Mouse (Mus musculus) ES-Bruce4 (cell line): ENCODE data around the gene Slc9a9. TPM values are rescaled to one million over a fixed set of nuclear protein-coding genes. Genes with fewer than 3 reads are reported as not detected.

Experiments used
- H3K27ac ChIP-seq: 2 replicates; pipeline ENCODE4 v1.5.1; 2012; ENCODE audit warnings: low read length, inconsistent platforms; ENCODE audit not compliant: insufficient read depth
- H3K27me3 ChIP-seq: 2 replicates; pipeline ENCODE4 v1.6.1; 2012; ENCODE audit warnings: mild to moderate bottlenecking, low read length, inconsistent platforms; ENCODE audit not compliant: control insufficient read depth, poor library complexity, insufficient read depth, severe bottlenecking
- H3K36me3 ChIP-seq: 2 replicates; pipeline ENCODE4 v1.6.1; 2012; ENCODE audit warnings: inconsistent platforms, mild to moderate bottlenecking, low read length, moderate library complexity; ENCODE audit not compliant: control insufficient read depth, poor library complexity, insufficient read depth, severe bottlenecking
- H3K4me1 ChIP-seq: one replicate; pipeline ENCODE4 v1.8.1; 2011; ENCODE audit warnings: low read length; ENCODE audit not compliant: control insufficient read depth, insufficient read depth
- H3K4me3 ChIP-seq: 2 replicates; pipeline ENCODE4 v1.5.1; 2011; ENCODE audit warnings: low read depth, mild to moderate bottlenecking, low read length
- H3K9ac ChIP-seq: 2 replicates; pipeline ENCODE4 v1.6.1; 2012; ENCODE audit warnings: low read depth, mild to moderate bottlenecking, inconsistent platforms; ENCODE audit not compliant: poor library complexity, severe bottlenecking
- H3K9me3 ChIP-seq: replicated peaks from 2 replicates; pipeline ENCODE4 v1.6.1; 2012; ENCODE audit warnings: mild to moderate bottlenecking, low read length, inconsistent platforms; ENCODE audit not compliant: control insufficient read depth, poor library complexity, insufficient read depth, severe bottlenecking
- CTCF ChIP-seq: IDR thresholded peaks from one replicate; pipeline ENCODE4 v1.8.1; 2011; ENCODE audit warnings: low read depth, low read length
- EP300 ChIP-seq: IDR thresholded peaks from 2 replicates; pipeline ENCODE4 v1.6.1; 2011; ENCODE audit warnings: low read depth, low read length; ENCODE audit not compliant: insufficient read depth
- POLR2A ChIP-seq: IDR thresholded peaks from one replicate; pipeline ENCODE4 v1.8.1; 2011; ENCODE audit warnings: low read length; ENCODE audit not compliant: insufficient read depth
- polyA plus RNA-seq: library from polyadenylated mRNA; stranded (reverse); fragments of >200 nt; gene quantifications from 2 replicates; pipeline ENCODE4 v1.2.4, GENCODE M21; 2011; ENCODE audit warnings: low read depth; ENCODE audit not compliant: missing spikeins, insufficient read depth, insufficient read length

The Slc9a9 gene
- polyA plus RNA-seq, 1 experiment: not detected

GRCm38 (mm10) chr9:94768114-94768513 is 98.4 kb downstream of the Slc9a9 start:
- no peaks in the 10 kb centered on the region for H3K27me3 ChIP-seq
- H3K4me1 ChIP-seq: no peaks in the 10 kb centered on the region
- no peak overlapping the region for H3K9ac ChIP-seq
- no peak for TF ChIP-seq CTCF
- no peak for TF ChIP-seq EP300
- no peak for TF ChIP-seq POLR2A
- H3K9me3 ChIP-seq: no peaks in the 10 kb centered on the region
- H3K4me3 ChIP-seq: no peak overlapping the region
- no peaks in the 10 kb centered on the region for H3K36me3 ChIP-seq
- no peak overlapping the region for H3K27ac ChIP-seq

GRCm38 (mm10) chr9:94768524-94768923 is 98.8 kb downstream of the Slc9a9 start:
- TF ChIP-seq CTCF: no peak
- no peak for TF ChIP-seq EP300
- no peak for TF ChIP-seq POLR2A
- Histone ChIP-seq H3K36me3 (no peaks in the 10 kb centered on the region), H3K4me3 (no peak overlapping the region), H3K4me1 (no peaks in the 10 kb centered on the region), H3K9ac (no peak overlapping the region), H3K9me3 (no peaks in the 10 kb centered on the region), H3K27ac (no peak overlapping the region), H3K27me3 (no peaks in the 10 kb centered on the region)

- Histone ChIP-seq H3K27me3 (no peaks in the 10 kb centered on the region), H3K9me3 (no peaks in the 10 kb centered on the region), H3K27ac (no peak overlapping the region)
Measured at GRCm38 (mm10) chr9:94773357-94773756, 103.6 kb downstream of the Slc9a9 start.

GRCm38 (mm10) chr9:94788261-94788660 is 118.6 kb downstream of the Slc9a9 start:
- Histone ChIP-seq H3K4me1 (no peaks in the 10 kb centered on the region), H3K9ac (no peak overlapping the region), H3K27me3 (no peaks in the 10 kb centered on the region), H3K27ac (no peak overlapping the region), H3K36me3 (no peaks in the 10 kb centered on the region), H3K9me3 (no peaks in the 10 kb centered on the region), H3K4me3 (no peak overlapping the region)
- TF ChIP-seq POLR2A: no peak
- TF ChIP-seq EP300: no peak
- TF ChIP-seq CTCF: no peak

More at GRCm38 (mm10) chr9:94773357-94773756, 103.6 kb downstream of the Slc9a9 start:
- H3K4me1 ChIP-seq: no peaks in the 10 kb centered on the region
- no peak for TF ChIP-seq CTCF
- TF ChIP-seq POLR2A: no peak
- H3K9ac ChIP-seq: no peak overlapping the region
- no peak overlapping the region for H3K4me3 ChIP-seq
- H3K36me3 ChIP-seq: no peaks in the 10 kb centered on the region

- H3K9ac ChIP-seq: no peak overlapping the region
- no peaks in the 10 kb centered on the region for H3K36me3 ChIP-seq
- no peak overlapping the region for H3K27ac ChIP-seq
- no peak overlapping the region for H3K4me3 ChIP-seq
- H3K4me1 ChIP-seq: no peaks in the 10 kb centered on the region
- H3K27me3 ChIP-seq: no peaks in the 10 kb centered on the region
- H3K9me3 ChIP-seq: no peaks in the 10 kb centered on the region
- TF ChIP-seq CTCF: no peak
- no peak for TF ChIP-seq EP300
- TF ChIP-seq POLR2A: no peak
Measured at GRCm38 (mm10) chr9:94790966-94791365, 121.3 kb downstream of the Slc9a9 start.

GRCm38 (mm10) chr9:94803073-94803472 is 133.4 kb downstream of the Slc9a9 start:
- no peaks in the 10 kb centered on the region for H3K4me1 ChIP-seq
- TF ChIP-seq EP300 (no peak), CTCF (no peak), POLR2A (no peak)
- no peaks in the 10 kb centered on the region for H3K27me3 ChIP-seq
- no peak overlapping the region for H3K27ac ChIP-seq
- H3K9me3 ChIP-seq: no peaks in the 10 kb centered on the region
- H3K9ac ChIP-seq: no peak overlapping the region
- H3K4me3 ChIP-seq: no peak overlapping the region
- H3K36me3 ChIP-seq: no peaks in the 10 kb centered on the region
